Mouse (Mus musculus) liver, postnatal 0 days (tissue): ENCODE data around the gene Braf. TPM values are rescaled to one million over a fixed set of nuclear protein-coding genes. Genes with fewer than 3 reads are reported as not detected.

ENCODE experiments used
- ATAC-seq: fragments of 200-750 bp; cut with Nextera tagmentation; 2 replicates; pipeline ENCODE4 v1.8.0; 2017; ENCODE audit warnings: mild to moderate bottlenecking, moderate library complexity
- DNase-seq: peaks from one replicate; pipeline ENCODE4 v3.0.0-alpha.2; 2016
- H3K27ac ChIP-seq: fragments of 300-500 bp; sonication (generic); 2 replicates; pipeline ENCODE4 v1.5.1; 2014; ENCODE audit warnings: antibody characterized with exemption, moderate library complexity, mild to moderate bottlenecking, low read depth
- H3K27me3 ChIP-seq: fragments of 300-500 bp; sonication (generic); 2 replicates; pipeline ENCODE4 v1.6.1; 2014; ENCODE audit warnings: low read length, control low read depth, mixed read lengths; ENCODE audit not compliant: insufficient read depth
- H3K36me3 ChIP-seq: fragments of 300-500 bp; sonication (generic); replicated peaks from 2 replicates; pipeline ENCODE4 v1.6.1; 2014; ENCODE audit warnings: mild to moderate bottlenecking, control low read depth, low read length, moderate library complexity, mixed read lengths; ENCODE audit not compliant: insufficient read depth
- H3K4me1 ChIP-seq: fragments of 300-500 bp; sonication (generic); 2 replicates; pipeline ENCODE4 v1.6.1; 2014; ENCODE audit warnings: antibody characterized with exemption, mild to moderate bottlenecking, control low read depth; ENCODE audit not compliant: insufficient read depth
- H3K4me2 ChIP-seq: fragments of 300-500 bp; sonication (generic); 2 replicates; pipeline ENCODE4 v1.6.1; 2014; ENCODE audit warnings: low read depth, mild to moderate bottlenecking, low read length, moderate library complexity, mixed read lengths
- H3K4me3 ChIP-seq: fragments of 300-500 bp; sonication (generic); 2 replicates; pipeline ENCODE4 v1.5.1; 2014; ENCODE audit warnings: low read depth, low read length
- H3K9ac ChIP-seq: fragments of 300-500 bp; sonication (generic); replicated peaks from 2 replicates; pipeline ENCODE4 v1.6.1; 2014; ENCODE audit warnings: mild to moderate bottlenecking, moderate library complexity
- H3K9me3 ChIP-seq: fragments of 300-500 bp; sonication (generic); 2 replicates; pipeline ENCODE4 v1.6.1; 2016; ENCODE audit warnings: mild to moderate bottlenecking, control low read depth, low read length, mixed read lengths
- CTCF ChIP-seq: sonication (generic); IDR thresholded peaks from 2 replicates; pipeline ENCODE4 v1.5.1; 2016; ENCODE audit warnings: antibody characterized with exemption, low read depth
- EP300 ChIP-seq: IDR thresholded peaks from 2 replicates; pipeline ENCODE4 v1.6.1; 2016; ENCODE audit warnings: antibody characterized with exemption, low read depth, mild to moderate bottlenecking
- WGBS: fragments of 180-500 bp; shearing (Covaris S2); extraction: QIAGEN DNeasy Blood & Tissue Kit; methylation state at CpG from one replicate; pipeline ENCODE4 v1.1.7; 2014; ENCODE audit not compliant: insufficient replicate concordance; 5-methylcytosine and 5-hydroxymethylcytosine counted together
- polyA plus RNA-seq: library from polyadenylated mRNA; unstranded; fragments of >200 nt; fragmentation: Nextera tagmentation; extraction: Ambion mirVana; gene quantifications from 2 replicates; pipeline ENCODE4 v1.2.1, GENCODE M21; 2015

Gene Braf
- polyA plus RNA-seq, 1 experiment from 2014 or later = 2.7 TPM

- 80% methylated on average over 2 of the region's 2 CpGs for WGBS
- no peak overlapping the region for H3K27ac ChIP-seq
- no peak overlapping the region for H3K9ac ChIP-seq
- no peaks in the 10 kb centered on the region; the same call in 1 of the 2 replicates for H3K4me1 ChIP-seq
- no peaks in the 10 kb centered on the region for H3K36me3 ChIP-seq
- H3K4me3 ChIP-seq = no peak overlapping the region
- DNase-seq = no peak
- H3K9me3 ChIP-seq = no peaks in the 10 kb centered on the region
- H3K27me3 ChIP-seq = peaks cover 29% of the 10 kb centered on the region
- TF ChIP-seq EP300 (no peak), CTCF (no peak)
- ATAC-seq = no peak
- no peak overlapping the region for H3K4me2 ChIP-seq
Observed at GRCm38 (mm10) chr6:39555648-39555945, 169.7 kb downstream of the Braf start.

GRCm38 (mm10) chr6:39554888-39555647, 170.2 kb downstream of the Braf start:
- Histone ChIP-seq H3K4me1 (no peaks in the 10 kb centered on the region; the same call in 1 of the 2 replicates), H3K27me3 (peaks cover 29% of the 10 kb centered on the region), H3K9me3 (no peaks in the 10 kb centered on the region), H3K9ac (no peak overlapping the region), H3K4me3 (no peak overlapping the region), H3K4me2 (no peak overlapping the region), H3K36me3 (no peaks in the 10 kb centered on the region), H3K27ac (0 out of 2 replicates have a peak overlapping the region, but pooled peaks have one; percentile 55)
- DNase-seq = no peak
- ATAC-seq = no peak
- TF ChIP-seq EP300 (no peak; the same call in 1 of the 2 replicates), CTCF (no peak)
- 65% methylated on average over 12 of the region's 12 CpGs for WGBS

Other genes with a start within 250 kb of the Braf start
- 1.6 TPM in 2 replicates for gene Dennd2a, start 167.6 kb downstream of the Braf start, polyA plus RNA-seq
- gene Adck2, start 151.6 kb downstream of the Braf start, polyA plus RNA-seq = 15.8 and 17.1 TPM in 2 replicates
- gene Gm42420, start 139.7 kb downstream of the Braf start, polyA plus RNA-seq = 1.2 and 1.9 TPM in 2 replicates
- 248 and 260 TPM in 2 replicates for gene Ndufb2, start 132.9 kb downstream of the Braf start, polyA plus RNA-seq
- gene Mrps33, start 85.5 kb upstream of the Braf start, polyA plus RNA-seq = 90.9 and 100.0 TPM in 2 replicates
- not detected in 2 replicates for gene Tmem178b, start 147.8 kb upstream of the Braf start, polyA plus RNA-seq